In genomic region chr7:126975493-126975892, GRCm38 (mm10) we compare ENCODE assay signal across 8 mouse cellular contexts. TPM values are rescaled to one million over a fixed set of nuclear protein-coding genes. Genes with fewer than 3 reads are reported as not detected.
DNase-seq lines count a peak whose midpoint lies in the region; ATAC-seq and TF ChIP-seq lines count a peak whose summit lies in the region.

No protein-coding gene starts in this region.

- TF ChIP-seq POLR2A in cortical plate, adult 2 months (IDR thresholded peaks at IDR 0.05; ENCODE audit: extremely low read depth, insufficient read depth, low read length): no peak

- peak overlapping the region; percentile 92; the same call in 1 of the 2 replicates for H3K27ac ChIP-seq in kidney, embryonic 15.5 days
- H3K27ac ChIP-seq in cortical plate, adult 2 months (ENCODE audit: insufficient read depth, low read length): no peak overlapping the region
- H3K27ac ChIP-seq in hindbrain, embryonic 11.5 days (ENCODE audit: low read depth, low read length): no peak overlapping the region; the same call in 1 of the 2 replicates

- peak overlapping the region; percentile 79 for H3K4me2 ChIP-seq in kidney, embryonic 15.5 days
- H3K4me2 ChIP-seq in hindbrain, embryonic 11.5 days (replicated peaks; ENCODE audit: low read depth, low read length): peak overlapping the region; percentile 58

- DNase-seq in kidney, adult 8-10 months: no peak
- DNase-seq in hindbrain, embryonic 11.5 days (ENCODE audit: low spot score): no peak
- DNase-seq in lung, postnatal 14 days: peak; percentile 7
- peak; percentile 43 for DNase-seq in testis, postnatal 14 days (ENCODE audit: low spot score)
- no peak for DNase-seq in gastrocnemius, postnatal 25 days
- no peak for DNase-seq in left cerebral cortex, adult 18-20 months (ENCODE audit: low spot score in 2 of 2)

- no peaks in the 10 kb centered on the region for H3K27me3 ChIP-seq in kidney, embryonic 15.5 days
- H3K27me3 ChIP-seq in hindbrain, embryonic 11.5 days (ENCODE audit: control insufficient read depth, insufficient read depth, low read length): no peaks in the 10 kb centered on the region

- H3K9ac ChIP-seq in kidney, embryonic 15.5 days: 0 out of 2 replicates have a peak overlapping the region, but pooled peaks have one; percentile 99
- H3K9ac ChIP-seq in hindbrain, embryonic 11.5 days (ENCODE audit: low read depth, low read length): no peak overlapping the region

- H3K4me3 ChIP-seq in kidney, embryonic 15.5 days (replicated peaks): peak overlapping the region; percentile 100
- H3K4me3 ChIP-seq in cortical plate, adult 2 months (ENCODE audit: insufficient read depth, low read length): peak overlapping the region; percentile 85
- peak overlapping the region; percentile 98; the same call in 1 of the 2 replicates for H3K4me3 ChIP-seq in hindbrain, embryonic 11.5 days (ENCODE audit: low read depth, low read length)

- H3K4me1 ChIP-seq in kidney, embryonic 15.5 days: peaks cover 25% of the 10 kb centered on the region
- peaks cover 6% of the 10 kb centered on the region; the same call in 1 of the 2 replicates for H3K4me1 ChIP-seq in cortical plate, adult 2 months (ENCODE audit: control insufficient read depth, insufficient read depth, low read length)
- H3K4me1 ChIP-seq in hindbrain, embryonic 11.5 days (replicated peaks; ENCODE audit: control insufficient read depth, insufficient read depth, low read length): no peaks in the 10 kb centered on the region

- 8% methylated on average over 8 of the region's 8 CpGs for WGBS in kidney, embryonic 15.5 days
- 16% methylated on average over 8 of the region's 8 CpGs for WGBS in hindbrain, embryonic 11.5 days

- ATAC-seq in kidney, embryonic 15.5 days (replicated peaks; ENCODE audit: low FRiP score): no peak
- peak; percentile 25 for ATAC-seq in hindbrain, embryonic 11.5 days (ENCODE audit: low FRiP score)

- peaks cover 28% of the 10 kb centered on the region for H3K36me3 ChIP-seq in kidney, embryonic 15.5 days
- H3K36me3 ChIP-seq in hindbrain, embryonic 11.5 days (ENCODE audit: control insufficient read depth, insufficient read depth, low read length): peaks cover 4% of the 10 kb centered on the region; the same call in 1 of the 2 replicates

- no peak for TF ChIP-seq CTCF in cortical plate, adult 2 months (IDR thresholded peaks at IDR 0.05; ENCODE audit: extremely low read depth, insufficient read depth, low read length)

- H3K9me3 ChIP-seq in kidney, embryonic 15.5 days (replicated peaks): no peaks in the 10 kb centered on the region
- no peaks in the 10 kb centered on the region for H3K9me3 ChIP-seq in hindbrain, embryonic 11.5 days (ENCODE audit: control insufficient read depth, low read length)

RNA-seq across cellular contexts. Expression of gene Cdipt, which starts 0.2 kb away (rescaled TPM):
- polyA plus RNA-seq in kidney, embryonic 15.5 days (2015; fragmentation: Nextera tagmentation; extraction: Ambion mirVana): 106 and 115 TPM in 2 replicates
- 252 and 253 TPM in 2 replicates for polyA plus RNA-seq in cortical plate, adult 2 months (2012; rRNA removed)
- 68.9 and 69.5 TPM in 2 replicates for polyA plus RNA-seq in hindbrain, embryonic 11.5 days (2014; fragmentation: Nextera tagmentation; extraction: Ambion mirVana)
- 10 to 100 TPM; 30.5 to 31.2 TPM for total RNA-seq in gastrocnemius, postnatal 25 days (2021)
- 100 to 1,000 TPM; 171 to 180 TPM for total RNA-seq in left cerebral cortex, adult 18-20 months (2021)

RNA-seq across cellular contexts. Expression of gene Cdiptos, which starts 0.4 kb away (rescaled TPM):
- 1.4 and 1.5 TPM in 2 replicates for polyA plus RNA-seq in kidney, embryonic 15.5 days (2015; fragmentation: Nextera tagmentation; extraction: Ambion mirVana)
- polyA plus RNA-seq in cortical plate, adult 2 months (2012; rRNA removed): 1.1 and 2.0 TPM in 2 replicates
- 0.63 and 0.93 TPM in 2 replicates for polyA plus RNA-seq in hindbrain, embryonic 11.5 days (2014; fragmentation: Nextera tagmentation; extraction: Ambion mirVana)
- not detected for total RNA-seq in gastrocnemius, postnatal 25 days (2021)
- total RNA-seq in left cerebral cortex, adult 18-20 months (2021): under 1 TPM in 1 of 2 experiments, not detected in 1; 0.45 TPM

RNA-seq across cellular contexts. Expression of gene Sez6l2, which starts 25.1 kb away (rescaled TPM):
- 1.3 and 2.5 TPM in 2 replicates for polyA plus RNA-seq in kidney, embryonic 15.5 days (2015; fragmentation: Nextera tagmentation; extraction: Ambion mirVana)
- polyA plus RNA-seq in cortical plate, adult 2 months (2012; rRNA removed): 236 and 261 TPM in 2 replicates
- 13.2 and 14.2 TPM in 2 replicates for polyA plus RNA-seq in hindbrain, embryonic 11.5 days (2014; fragmentation: Nextera tagmentation; extraction: Ambion mirVana)
- total RNA-seq in gastrocnemius, postnatal 25 days (2021): 1 to 10 TPM; 1.6 to 1.7 TPM
- 100 to 1,000 TPM; 407 to 416 TPM for total RNA-seq in left cerebral cortex, adult 18-20 months (2021)

RNA-seq across cellular contexts. Expression of gene Asphd1, which starts 26.1 kb away (rescaled TPM):
- 0.21 TPM in 1 of 2 replicates, not detected in the other for polyA plus RNA-seq in kidney, embryonic 15.5 days (2015; fragmentation: Nextera tagmentation; extraction: Ambion mirVana)
- 55.7 and 63.8 TPM in 2 replicates for polyA plus RNA-seq in cortical plate, adult 2 months (2012; rRNA removed)
- polyA plus RNA-seq in hindbrain, embryonic 11.5 days (2014; fragmentation: Nextera tagmentation; extraction: Ambion mirVana): 0.90 and 0.92 TPM in 2 replicates
- not detected for total RNA-seq in gastrocnemius, postnatal 25 days (2021)
- total RNA-seq in left cerebral cortex, adult 18-20 months (2021): 10 to 100 TPM; 39.7 to 43.3 TPM

RNA-seq across cellular contexts. Expression of gene Mvp, which starts 38.9 kb away (rescaled TPM):
- 15.3 and 16.8 TPM in 2 replicates for polyA plus RNA-seq in kidney, embryonic 15.5 days (2015; fragmentation: Nextera tagmentation; extraction: Ambion mirVana)
- 8.0 and 8.2 TPM in 2 replicates for polyA plus RNA-seq in cortical plate, adult 2 months (2012; rRNA removed)
- 3.4 and 3.5 TPM in 2 replicates for polyA plus RNA-seq in hindbrain, embryonic 11.5 days (2014; fragmentation: Nextera tagmentation; extraction: Ambion mirVana)
- total RNA-seq in gastrocnemius, postnatal 25 days (2021): 10 to 100 TPM; 20.4 to 23.3 TPM
- total RNA-seq in left cerebral cortex, adult 18-20 months (2021): 1 to 10 TPM; 8.6 to 9.5 TPM

Comparison
In these comparisons a context has a peak if more than half of its experiments do, and no peak if none do; other contexts are left out.
1. DNase-seq: peak in lung, postnatal 14 days (single experiment) and testis, postnatal 14 days (single experiment); none in kidney, adult 8-10 months (0 of 2), hindbrain, embryonic 11.5 days (single experiment), gastrocnemius, postnatal 25 days (single experiment) and left cerebral cortex, adult 18-20 months (0 of 2).
2. RNA of gene Sez6l2, which starts 25.1 kb away (polyA plus RNA-seq): 236 to 261 TPM in cortical plate, adult 2 months; 13.2 to 14.2 TPM in hindbrain, embryonic 11.5 days and 1.3 to 2.5 TPM in kidney, embryonic 15.5 days; every median in the first group is over 10 times any median in the second.
3. Peak in every context shown above with its lines, with median percentiles within 50 percentile points of each other: H3K4me3 ChIP-seq.